In the genomic region with DNA sequence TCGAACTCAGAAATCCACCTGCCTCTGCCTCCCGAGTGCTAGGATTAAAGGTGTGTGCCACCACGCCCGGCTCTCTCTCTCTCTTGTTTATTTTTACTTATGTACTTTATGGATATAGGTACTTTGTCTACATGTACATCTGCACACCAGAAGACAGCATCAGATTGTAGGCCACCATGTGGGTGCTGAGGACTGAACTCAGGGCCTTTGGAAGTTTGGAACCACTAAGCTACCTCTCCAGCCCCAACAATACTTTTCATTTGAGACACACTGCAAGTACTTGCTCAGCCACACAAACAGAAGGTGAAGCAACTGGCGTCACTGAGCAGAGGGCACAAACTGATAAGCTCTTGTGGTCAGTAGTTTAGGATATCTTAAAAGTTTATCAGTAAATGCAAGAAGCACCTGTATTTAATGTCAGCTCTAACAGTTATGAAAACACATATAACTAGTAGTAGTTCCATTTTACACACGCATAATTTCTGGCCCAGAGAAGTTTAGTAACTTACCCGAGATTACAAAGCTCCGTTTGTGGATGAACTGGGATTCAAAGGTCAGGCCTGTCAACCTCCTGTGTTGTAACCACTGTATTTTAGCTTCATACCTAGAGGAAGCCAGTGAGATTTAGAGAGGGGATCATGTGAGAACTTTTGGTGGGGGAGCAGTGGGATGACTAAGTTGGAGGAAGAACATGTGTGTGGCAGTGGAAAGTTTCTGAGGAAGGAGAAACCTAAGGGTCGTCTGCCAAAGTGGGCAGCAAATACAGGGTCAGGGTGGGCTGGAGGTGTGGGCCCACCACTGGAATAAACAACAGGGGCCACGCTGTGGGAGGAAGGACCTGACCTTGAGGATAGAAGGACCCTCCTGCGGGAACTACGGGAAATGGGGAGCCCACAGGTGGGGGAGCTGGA, we compare ENCODE assay signal across 8 mouse cellular contexts. TPM values are rescaled to one million over a fixed set of nuclear protein-coding genes. Genes with fewer than 3 reads are reported as not detected.
DNase-seq lines count a peak whose midpoint lies in the region; ATAC-seq and TF ChIP-seq lines count a peak whose summit lies in the region.

No protein-coding gene starts in this region.

- H3K4me3 ChIP-seq in left cerebral cortex, adult 2 months = peak overlapping the region; percentile 76
- peak overlapping the region; percentile 88 for H3K4me3 ChIP-seq in heart, embryonic 16.5 days (ENCODE audit: low read length)
- peak overlapping the region; percentile 82 for H3K4me3 ChIP-seq in lung, postnatal 0 days (ENCODE audit: low read depth, low read length)

- H3K4me1 ChIP-seq in heart, embryonic 16.5 days (ENCODE audit: control insufficient read depth, insufficient read depth, low read length) = peaks cover 25% of the 10 kb centered on the region
- peaks cover 6% of the 10 kb centered on the region; the same call in 1 of the 2 replicates for H3K4me1 ChIP-seq in lung, postnatal 0 days (ENCODE audit: insufficient read depth, low read depth, low read length)

- DNase-seq in left cerebral cortex, adult 2 months (ENCODE audit: extremely low spot score in 1 of 2, low spot score in 2 of 2) = no peak
- DNase-seq in left cerebral cortex, adult 9 months (ENCODE audit: low spot score in 2 of 2) = no peak
- peak; percentile 55 for DNase-seq in c-Kit-negative CD71-positive TER-119-positive erythroid progenitor cells, embryonic 14.5 days (ENCODE audit: low read depth, low spot score)
- DNase-seq in lung, postnatal 0 days (ENCODE audit: low spot score) = peak; percentile 65
- no peak for DNase-seq in urinary bladder, postnatal 25 days (ENCODE audit: low spot score)
- no peak for DNase-seq in thymus, adult 18-20 months
- DNase-seq in layer of hippocampus, postnatal 25 days (ENCODE audit: extremely low spot score in 1 of 2, low spot score in 1 of 2) = no peak

- 42% methylated on average over 12 of the region's 12 CpGs for WGBS in heart, embryonic 16.5 days
- 39% methylated on average over 12 of the region's 12 CpGs for WGBS in lung, postnatal 0 days

- H3K27ac ChIP-seq in left cerebral cortex, adult 2 months = peak overlapping the region; percentile 97
- peak overlapping the region; percentile 93 for H3K27ac ChIP-seq in heart, embryonic 16.5 days (ENCODE audit: low read length)
- peak overlapping the region; percentile 95 for H3K27ac ChIP-seq in lung, postnatal 0 days (ENCODE audit: low read length)

- ATAC-seq in heart, embryonic 16.5 days (replicated peaks; ENCODE audit: extremely low read depth, insufficient read depth, low FRiP score) = no peak; the same call in 1 of the 2 replicates
- no peak for ATAC-seq in lung, postnatal 0 days

- peak overlapping the region; percentile 92 for H3K4me2 ChIP-seq in heart, embryonic 16.5 days (ENCODE audit: low read depth, low read length)
- peak overlapping the region; percentile 94 for H3K4me2 ChIP-seq in lung, postnatal 0 days (replicated peaks; ENCODE audit: low read depth, low read length)

- H3K27me3 ChIP-seq in heart, embryonic 16.5 days (ENCODE audit: control insufficient read depth, insufficient read depth, low read length) = no peaks in the 10 kb centered on the region
- H3K27me3 ChIP-seq in lung, postnatal 0 days (replicated peaks; ENCODE audit: insufficient read depth, low read length) = no peaks in the 10 kb centered on the region

- H3K9me3 ChIP-seq in heart, embryonic 16.5 days (replicated peaks; ENCODE audit: control insufficient read depth, low read length) = no peaks in the 10 kb centered on the region
- no peaks in the 10 kb centered on the region for H3K9me3 ChIP-seq in lung, postnatal 0 days (ENCODE audit: low read length)

- no peak for TF ChIP-seq EP300 in lung, postnatal 0 days (IDR thresholded peaks at IDR 0.05)

- intact Hi-C loops in left cerebral cortex, adult 2 months (cut with DNase I) = no loop called here

- H3K36me3 ChIP-seq in heart, embryonic 16.5 days (ENCODE audit: control insufficient read depth, insufficient read depth) = peaks cover 41% of the 10 kb centered on the region
- H3K36me3 ChIP-seq in lung, postnatal 0 days (ENCODE audit: insufficient read depth, low read length) = 0 out of 2 replicates have a peak, but pooled peaks cover 16% of the 10 kb centered on the region

- TF ChIP-seq CTCF in left cerebral cortex, adult 2 months (IDR thresholded peaks at IDR 0.05) = no peak
- TF ChIP-seq CTCF in lung, postnatal 0 days (IDR thresholded peaks at IDR 0.05) = no peak

- H3K9ac ChIP-seq in heart, embryonic 16.5 days (ENCODE audit: low read length) = peak overlapping the region; percentile 95
- H3K9ac ChIP-seq in lung, postnatal 0 days (replicated peaks; ENCODE audit: low read depth) = peak overlapping the region; percentile 92

RNA-seq across cellular contexts. Expression of gene Ndst2, which starts 1.1 kb away (rescaled TPM):
- 10 to 100 TPM; 15.5 to 17.7 TPM for total RNA-seq in left cerebral cortex, adult 2 months (2021)
- polyA plus RNA-seq in heart, embryonic 16.5 days (2015; fragmentation: Nextera tagmentation; extraction: Ambion mirVana) = 16.2 and 17.2 TPM in 2 replicates
- polyA plus RNA-seq in lung, postnatal 0 days (2015; fragmentation: Nextera tagmentation; extraction: Ambion mirVana) = 12.9 and 15.6 TPM in 2 replicates
- total RNA-seq in layer of hippocampus, postnatal 25 days (2021) = 10 to 100 TPM; 15.3 to 19.3 TPM

RNA-seq across cellular contexts. Expression of gene Zswim8, which starts 25.9 kb away (rescaled TPM):
- 100 to 1,000 TPM; 176 to 180 TPM for total RNA-seq in left cerebral cortex, adult 2 months (2021)
- polyA plus RNA-seq in heart, embryonic 16.5 days (2015; fragmentation: Nextera tagmentation; extraction: Ambion mirVana) = 22.3 and 24.1 TPM in 2 replicates
- 21.7 and 24.1 TPM in 2 replicates for polyA plus RNA-seq in lung, postnatal 0 days (2015; fragmentation: Nextera tagmentation; extraction: Ambion mirVana)
- total RNA-seq in layer of hippocampus, postnatal 25 days (2021) = 100 to 1,000 TPM; 151 to 180 TPM

RNA-seq across cellular contexts. Expression of gene Chchd1, which starts 30.5 kb away (rescaled TPM):
- total RNA-seq in left cerebral cortex, adult 2 months (2021) = 10 to 100 TPM; 47.3 to 48.1 TPM
- polyA plus RNA-seq in heart, embryonic 16.5 days (2015; fragmentation: Nextera tagmentation; extraction: Ambion mirVana) = 175 and 177 TPM in 2 replicates
- polyA plus RNA-seq in lung, postnatal 0 days (2015; fragmentation: Nextera tagmentation; extraction: Ambion mirVana) = 109 and 114 TPM in 2 replicates
- 10 to 100 TPM; 47.3 to 50.3 TPM for total RNA-seq in layer of hippocampus, postnatal 25 days (2021)

RNA-seq across cellular contexts. Expression of gene Fut11, which starts 38.5 kb away (rescaled TPM):
- total RNA-seq in left cerebral cortex, adult 2 months (2021) = 10 to 100 TPM; 17.6 to 18.2 TPM
- 20.5 and 20.6 TPM in 2 replicates for polyA plus RNA-seq in heart, embryonic 16.5 days (2015; fragmentation: Nextera tagmentation; extraction: Ambion mirVana)
- polyA plus RNA-seq in lung, postnatal 0 days (2015; fragmentation: Nextera tagmentation; extraction: Ambion mirVana) = 24.2 and 26.3 TPM in 2 replicates
- 10 to 100 TPM; 15.6 to 16.0 TPM for total RNA-seq in layer of hippocampus, postnatal 25 days (2021)

RNA-seq across cellular contexts. Expression of gene Sec24c, which starts 59.2 kb away (rescaled TPM):
- 100 to 1,000 TPM; 113 to 115 TPM for total RNA-seq in left cerebral cortex, adult 2 months (2021)
- 73.2 and 76.2 TPM in 2 replicates for polyA plus RNA-seq in heart, embryonic 16.5 days (2015; fragmentation: Nextera tagmentation; extraction: Ambion mirVana)
- 37.6 and 40.1 TPM in 2 replicates for polyA plus RNA-seq in lung, postnatal 0 days (2015; fragmentation: Nextera tagmentation; extraction: Ambion mirVana)
- total RNA-seq in layer of hippocampus, postnatal 25 days (2021) = 100 to 1,000 TPM in 1 of 2 experiments, 10 to 100 TPM in 1; 99.6 to 110 TPM

Comparison
In these comparisons a context has a peak if more than half of its experiments do, and no peak if none do; other contexts are left out.
1. DNase-seq: peak in c-Kit-negative CD71-positive TER-119-positive erythroid progenitor cells, embryonic 14.5 days (single experiment) and lung, postnatal 0 days (single experiment); none in left cerebral cortex, adult 2 months (0 of 2), left cerebral cortex, adult 9 months (0 of 2), urinary bladder, postnatal 25 days (single experiment), thymus, adult 18-20 months (0 of 2) and layer of hippocampus, postnatal 25 days (0 of 2).
2. Peak in every context shown above with its lines, with median percentiles within 50 percentile points of each other: H3K27ac ChIP-seq and H3K4me3 ChIP-seq.